9 mouse cellular contexts compared by ENCODE assay signal in genomic region chr19:53284268-53285208, GRCm38 (mm10). TPM values are rescaled to one million over a fixed set of nuclear protein-coding genes. Genes with fewer than 3 reads are reported as not detected.
DNase-seq lines count a peak whose midpoint lies in the region; ATAC-seq lines count a peak whose summit lies in the region.
"Had no signal": no experiment of that assay in that cellular context is flagged by ENCODE, and none has a peak within 500 bp of the region (broad histone marks: within the 10 kb centered on the region; RNA-seq: fewer than 3 reads in every experiment).

No protein-coding gene starts in this region.

- no peaks in the 10 kb centered on the region for H3K36me3 ChIP-seq in liver, embryonic 16.5 days (ENCODE audit: control insufficient read depth, insufficient read depth)

- H3K27ac ChIP-seq in liver, embryonic 16.5 days (ENCODE audit: low read length), result 0 out of 2 replicates have a peak overlapping the region, but pooled peaks have one; percentile 25

- H3K4me3 ChIP-seq in liver, embryonic 16.5 days (ENCODE audit: low read depth, low read length), result no peak overlapping the region
- H3K4me3 ChIP-seq: myocyte had no signal

- DNase-seq in adrenal gland, adult 2 months, result peak; percentile 19
- DNase-seq in adrenal gland, postnatal 4 days (ENCODE audit: low spot score in 2 of 2), result no peak
- DNase-seq in right cerebral cortex, postnatal 14 days, result peak; percentile 25
- DNase-seq in right cerebral cortex, postnatal 36 days (ENCODE audit: low spot score in 2 of 2), result no peak
- no peak for DNase-seq in thymus, adult 18-20 months
- DNase-seq in layer of hippocampus, adult 9-10 months (ENCODE audit: low spot score), result no peak

- no peaks in the 10 kb centered on the region; the same call in 1 of the 2 replicates for H3K27me3 ChIP-seq in liver, embryonic 16.5 days (ENCODE audit: control insufficient read depth, insufficient read depth, low read depth, low read length)

- H3K4me1 ChIP-seq in liver, embryonic 16.5 days (ENCODE audit: control insufficient read depth, low read depth, low read length), result peaks cover 4% of the 10 kb centered on the region; the same call in 1 of the 2 replicates

- ATAC-seq in hematopoietic stem cell, adult 5-6 weeks (replicated peaks in 1 of 2; ENCODE audit: insufficient read depth in 1 of 2, low FRiP score in 2 of 2, low TSS enrichment in 1 of 2, low read depth in 1 of 2, poor library complexity in 2 of 2, severe bottlenecking in 2 of 2), result peak; percentile 93 to 95
- ATAC-seq in liver, embryonic 16.5 days (ENCODE audit: low read depth), result peak; percentile 50; the same call in 1 of the 2 replicates

- 19% methylated on average over 20 of the region's 20 CpGs for WGBS in liver, embryonic 16.5 days (ENCODE audit: insufficient replicate concordance)

- no peak overlapping the region; the same call in 1 of the 2 replicates for H3K4me2 ChIP-seq in liver, embryonic 16.5 days (ENCODE audit: low read depth, low read length)

- H3K9me3 ChIP-seq in liver, embryonic 16.5 days (replicated peaks; ENCODE audit: control insufficient read depth, low read length), result no peaks in the 10 kb centered on the region

- H3K9ac ChIP-seq in liver, embryonic 16.5 days (ENCODE audit: low read depth, low read length), result no peak overlapping the region

RNA-seq across cellular contexts. Expression of gene Mxi1, which starts 25.8 kb away (rescaled TPM):
- 10 to 100 TPM; 29.6 to 31.1 TPM for total RNA-seq in adrenal gland, adult 2 months (2021)
- polyA plus RNA-seq in adrenal gland, adult 2 months (2012; rRNA removed), result 15.6 and 17.2 TPM in 2 replicates
- 10 to 100 TPM; 38.1 to 40.5 TPM for total RNA-seq in adrenal gland, postnatal 4 days (2021)
- total RNA-seq in hematopoietic stem cell, adult 5-6 weeks (2017), result 58.9 and 75.6 TPM in 2 replicates
- 14.1 and 16.7 TPM in 2 replicates for polyA plus RNA-seq in liver, embryonic 16.5 days (2015; fragmentation: Nextera tagmentation; extraction: Ambion mirVana)

Comparison
In these comparisons a context has a peak if more than half of its experiments do, and no peak if none do; other contexts are left out.
1. DNase-seq: peak in adrenal gland, adult 2 months (single experiment) and right cerebral cortex, postnatal 14 days (single experiment); none in adrenal gland, postnatal 4 days (0 of 2), right cerebral cortex, postnatal 36 days (0 of 2), thymus, adult 18-20 months (0 of 2) and layer of hippocampus, adult 9-10 months (single experiment).